Mouse (Mus musculus) fibroblast of lung, adult 2 months (primary cell): ENCODE measurements around the gene Cd300lb.

Experiments used
- DNase-seq: peaks from one replicate; pipeline ENCODE4 v3.0.0-alpha.2; 2011; ENCODE audit warnings: low read depth

Cd300lb gene

DNA sequence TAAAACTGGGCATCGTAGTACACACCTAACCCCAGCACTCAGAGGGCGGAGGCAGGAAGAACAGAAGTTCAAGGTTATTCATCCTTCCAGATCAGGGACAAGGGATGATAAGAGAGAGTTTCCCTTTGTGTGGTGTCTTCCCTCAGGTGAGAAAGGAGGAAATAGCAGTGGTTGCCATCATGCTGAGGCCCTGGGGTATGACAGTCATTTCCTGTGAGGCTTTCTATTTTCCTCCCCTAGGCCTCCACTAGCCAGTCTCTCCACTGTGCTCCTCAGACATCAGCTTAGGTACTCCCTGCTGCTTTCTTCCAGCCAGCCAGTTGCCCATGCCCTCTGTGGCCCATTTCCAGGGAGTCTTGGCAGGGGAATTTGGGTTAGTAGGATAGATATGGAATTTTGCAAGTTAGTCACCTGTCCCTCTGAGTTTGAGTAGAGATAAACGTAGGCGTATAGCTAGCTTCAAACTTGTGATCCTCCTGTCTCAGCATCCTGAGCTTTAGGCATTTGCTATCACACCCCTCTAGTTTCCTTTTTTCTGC is 50.9 kb downstream of the Cd300lb start:
- DNase-seq: no peak

DNA sequence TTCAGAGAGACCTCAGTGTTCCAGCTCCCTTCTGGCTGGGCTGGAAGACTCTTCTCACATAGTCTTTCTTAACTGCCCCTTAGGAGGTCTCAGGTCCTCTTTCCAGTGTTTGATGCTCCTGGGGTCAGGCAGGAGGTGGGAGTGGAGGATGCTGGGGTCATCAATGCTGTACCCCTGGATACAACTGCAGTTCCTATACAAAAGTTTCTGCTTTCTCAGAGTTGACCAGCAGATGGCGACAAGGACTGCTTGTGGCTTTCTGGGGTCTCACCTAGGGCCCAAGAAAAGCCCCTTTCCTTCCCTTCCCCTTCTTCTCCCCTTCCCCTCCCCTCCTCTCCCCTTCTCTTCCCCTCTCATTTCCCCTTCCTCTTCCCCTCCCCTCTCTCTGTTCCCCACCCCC is 53.6 kb downstream of the Cd300lb start:
- no peak for DNase-seq

DNA sequence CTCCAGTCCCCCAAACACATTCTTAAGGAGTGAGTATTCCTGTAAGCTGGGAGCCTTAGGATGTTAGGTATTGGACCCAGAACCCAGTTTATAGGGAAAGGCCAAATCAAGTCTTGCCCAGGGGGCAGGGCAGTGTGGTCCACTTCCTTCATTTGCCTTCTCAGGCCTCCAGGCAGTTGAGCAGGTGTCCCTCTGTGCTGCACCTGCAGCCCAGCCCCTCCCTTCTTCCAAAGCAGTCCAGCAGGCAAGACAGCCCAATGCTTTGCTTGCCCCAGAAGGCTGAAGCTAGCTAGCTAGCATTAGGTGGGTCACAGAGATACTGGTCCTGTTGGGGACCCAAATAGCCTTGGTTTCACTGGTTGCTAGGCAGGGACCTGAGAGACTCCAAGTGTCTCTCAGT is 54.0 kb downstream of the Cd300lb start:
- no peak for DNase-seq

DNA sequence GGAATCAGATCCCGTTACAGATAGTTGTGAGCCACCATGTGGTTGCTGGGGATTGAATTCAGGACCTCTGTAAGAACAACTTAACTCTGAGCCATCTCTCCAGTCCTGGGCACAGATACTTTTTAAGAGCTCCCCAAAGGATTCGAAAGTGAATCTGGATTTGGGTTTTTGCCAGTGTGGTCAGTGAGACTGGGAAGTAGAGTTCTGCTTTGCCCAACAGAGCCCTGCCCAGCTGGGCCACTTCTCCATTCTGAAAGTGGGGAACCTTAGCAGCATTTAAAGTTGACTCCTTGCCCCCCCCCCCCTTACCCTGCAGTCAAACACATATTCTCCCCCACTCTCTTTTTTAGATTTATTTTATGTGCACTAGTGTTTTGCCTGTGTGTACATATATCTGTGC is 54.5 kb downstream of the Cd300lb start:
- no peak for DNase-seq

DNA sequence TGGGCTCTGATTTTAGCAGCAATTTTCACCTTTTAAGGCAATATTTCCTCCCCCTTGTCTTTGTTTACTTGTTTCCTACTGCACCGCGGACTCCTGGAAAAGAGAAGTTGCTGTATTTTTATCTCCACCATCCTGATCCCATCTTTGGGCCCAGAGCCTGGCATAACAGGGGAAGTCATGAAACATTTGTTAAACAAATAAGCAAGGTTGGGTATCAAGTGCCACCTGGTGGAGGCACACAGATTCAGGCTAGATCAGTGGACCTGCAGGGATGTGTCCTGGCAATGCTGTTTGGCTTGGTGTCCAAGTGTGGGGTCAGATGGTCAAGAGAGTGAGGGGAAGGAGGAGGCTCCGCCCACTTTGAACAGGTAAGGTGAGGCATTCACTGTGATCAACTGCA is 57.0 kb downstream of the Cd300lb start:
- DNase-seq: peak; percentile 40

DNA sequence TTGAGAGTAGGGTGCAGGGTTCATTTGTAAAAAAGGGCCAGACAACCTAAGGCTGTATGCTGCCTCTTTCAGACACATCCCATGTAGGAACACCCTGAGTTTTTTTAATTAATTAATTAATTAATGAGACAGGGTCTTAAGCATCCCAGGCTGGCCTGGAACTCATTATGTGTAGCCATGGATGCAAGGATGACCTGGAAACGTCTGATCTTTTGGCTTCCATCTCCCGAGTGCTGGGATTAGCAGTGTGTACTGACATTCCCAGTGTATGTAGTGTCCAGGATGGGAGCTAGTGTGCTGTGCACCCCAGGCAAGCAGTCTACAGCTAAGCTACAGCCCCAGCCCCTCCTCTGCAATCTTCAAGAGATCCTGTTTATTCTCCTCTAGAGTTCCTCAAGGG is 57.6 kb downstream of the Cd300lb start:
- no peak for DNase-seq

DNA sequence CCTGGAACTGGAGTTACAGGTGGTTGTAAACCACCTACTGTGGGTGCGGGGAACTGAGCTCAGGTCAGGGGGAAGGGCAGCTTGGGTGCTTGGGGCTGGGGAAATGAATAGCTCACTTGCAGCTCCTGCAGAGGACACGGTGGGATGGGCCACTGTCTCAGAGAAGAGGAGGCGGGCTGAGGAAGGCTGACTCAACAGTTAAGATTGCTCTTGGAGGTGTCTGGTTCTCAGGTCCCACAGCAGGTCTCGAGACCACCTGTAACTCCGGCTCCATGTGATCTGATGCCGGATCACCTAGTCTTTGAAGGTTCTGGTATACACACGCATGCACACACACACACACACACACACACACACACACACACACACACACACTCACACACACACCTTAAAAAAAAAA is 58.0 kb downstream of the Cd300lb start:
- DNase-seq: no peak

DNA sequence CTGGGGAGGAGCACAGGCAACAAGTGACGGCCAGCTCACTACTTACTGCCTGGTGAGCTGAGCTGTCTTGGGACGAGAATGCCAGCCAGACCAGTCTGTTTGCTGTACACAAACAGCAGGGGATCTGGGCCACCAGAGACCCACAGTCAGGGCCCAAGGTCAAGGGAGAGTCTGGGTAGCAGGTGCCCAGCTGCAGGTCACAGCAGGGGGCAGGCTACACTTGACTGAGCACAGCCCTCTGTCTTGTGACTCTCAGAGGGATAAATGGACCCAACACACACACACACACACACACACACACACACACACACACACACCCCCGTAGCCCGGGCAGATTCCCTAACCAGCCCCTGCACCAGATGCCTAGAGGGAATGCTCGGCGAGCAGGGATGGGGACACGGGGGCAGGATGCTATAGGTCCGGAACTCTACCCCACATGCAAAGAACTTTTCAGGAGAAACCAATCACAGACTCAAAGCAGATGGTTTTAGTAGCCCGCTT is 58.8 kb downstream of the Cd300lb start:
- no peak for DNase-seq

DNA sequence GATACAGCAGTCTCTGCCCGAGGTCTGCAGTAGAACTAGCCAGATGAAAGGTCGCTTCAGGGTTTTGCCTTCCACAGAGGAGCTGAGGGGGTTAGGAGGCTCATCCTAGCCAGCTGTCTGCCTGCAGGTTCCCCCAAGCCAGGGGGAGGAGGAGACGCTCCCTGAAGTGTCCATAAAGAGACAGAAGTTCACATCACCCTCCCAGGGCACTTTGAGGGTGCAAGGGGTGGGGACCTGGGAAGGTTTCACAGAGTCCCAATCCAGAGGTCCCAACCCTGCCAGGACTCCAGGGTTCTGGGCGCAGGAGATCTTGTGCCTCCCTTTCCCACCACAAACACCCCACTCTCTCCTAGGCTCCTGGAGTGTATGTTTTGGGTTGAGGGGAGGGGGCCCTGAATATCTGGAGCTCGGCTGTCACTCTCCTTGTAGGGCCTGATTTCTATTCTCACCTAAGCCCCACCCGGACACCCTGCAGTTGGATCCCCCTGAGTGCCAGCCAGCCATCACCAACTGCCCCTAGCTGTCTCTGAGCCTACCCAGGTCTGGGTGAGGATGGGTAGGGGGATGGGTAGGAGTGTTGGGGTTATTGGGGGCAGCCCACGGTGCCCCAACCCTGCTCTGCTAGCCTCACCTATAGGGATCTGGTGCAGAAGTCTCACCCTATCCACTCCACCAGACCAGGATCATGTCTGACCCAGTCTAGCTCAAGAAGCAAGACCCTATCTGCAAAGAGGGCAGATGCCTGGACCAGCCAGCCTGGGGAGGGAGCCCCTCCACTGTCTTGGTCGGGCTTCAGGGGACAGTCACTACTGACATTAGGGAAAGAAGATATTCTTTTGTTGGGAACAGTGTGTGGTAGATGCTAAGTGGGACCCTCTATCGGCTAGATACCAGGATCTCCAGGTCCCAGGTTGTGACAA is 59.7 kb downstream of the Cd300lb start:
- no peak for DNase-seq

DNA sequence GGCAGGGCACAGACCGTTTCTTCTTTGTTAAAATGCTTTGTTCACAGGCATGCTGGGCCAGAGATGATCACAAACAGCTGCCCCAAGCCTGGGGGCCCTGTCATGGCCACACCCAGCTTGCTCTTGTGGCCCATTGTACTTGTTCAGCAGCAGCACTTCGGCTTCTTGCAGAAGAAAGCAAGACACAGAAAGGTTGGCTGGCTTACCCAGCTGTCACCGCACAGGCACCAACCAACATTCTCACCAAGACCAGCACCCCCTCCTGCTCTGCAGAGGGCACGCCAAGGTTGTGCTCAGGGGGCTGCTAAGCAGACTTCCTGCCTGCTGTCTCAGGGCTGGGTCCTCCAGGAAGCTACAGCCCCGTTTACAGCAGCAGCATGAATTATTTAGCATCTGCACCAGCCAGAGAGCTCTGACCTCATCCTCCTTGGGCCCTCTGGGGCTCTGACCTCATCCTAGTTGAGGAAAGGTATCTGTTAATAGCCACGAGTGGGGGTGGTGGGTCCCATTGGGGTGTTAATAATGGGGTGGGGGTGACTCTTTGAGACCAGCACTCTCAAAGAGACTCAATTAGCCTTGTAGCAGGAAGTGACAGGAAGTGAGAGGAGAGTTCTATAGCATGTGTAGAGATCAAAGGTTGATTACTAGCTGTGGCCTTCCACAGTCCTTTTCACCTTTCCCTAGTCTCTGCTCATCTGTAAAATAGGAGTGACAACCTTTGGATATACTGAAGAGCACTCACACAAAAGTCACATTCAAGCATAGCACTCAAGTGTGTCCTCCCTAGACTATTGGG is 61.0 kb downstream of the Cd300lb start:
- DNase-seq: no peak
